Mouse (Mus musculus) brain, embryonic 14.5 days (tissue): ENCODE measurements at regions not wholly inside any gene's neighbourhood (a gene's known extent, or its start where the extent isn't known, plus 50 kb on each side); places are given as distances from the start of the nearest gene placed in this dataset.
A peak's percentile ranks its signal among the peaks of the same experiment; 100 is the strongest.

Experiments
- DNase-seq: peaks from one replicate; pipeline ENCODE4 v3.0.0-alpha.2; 2011; ENCODE audit warnings: low read depth
- CTCF ChIP-seq: fragments of 200-500 bp; IDR thresholded peaks from 2 replicates; pipeline ENCODE4 v1.5.1; 2012; ENCODE audit warnings: inconsistent platforms, mild to moderate bottlenecking, moderate library complexity, borderline replicate concordance; ENCODE audit not compliant: insufficient read depth, insufficient read length; ENCODE audit errors: extremely low read depth
- POLR2A ChIP-seq: fragments of 200-500 bp; IDR thresholded peaks from 2 replicates; pipeline ENCODE4 v1.6.1; 2012; ENCODE audit warnings: mild to moderate bottlenecking, inconsistent platforms, borderline replicate concordance; ENCODE audit not compliant: poor library complexity, insufficient read depth, insufficient read length, severe bottlenecking; ENCODE audit errors: extremely low read depth

DNA sequence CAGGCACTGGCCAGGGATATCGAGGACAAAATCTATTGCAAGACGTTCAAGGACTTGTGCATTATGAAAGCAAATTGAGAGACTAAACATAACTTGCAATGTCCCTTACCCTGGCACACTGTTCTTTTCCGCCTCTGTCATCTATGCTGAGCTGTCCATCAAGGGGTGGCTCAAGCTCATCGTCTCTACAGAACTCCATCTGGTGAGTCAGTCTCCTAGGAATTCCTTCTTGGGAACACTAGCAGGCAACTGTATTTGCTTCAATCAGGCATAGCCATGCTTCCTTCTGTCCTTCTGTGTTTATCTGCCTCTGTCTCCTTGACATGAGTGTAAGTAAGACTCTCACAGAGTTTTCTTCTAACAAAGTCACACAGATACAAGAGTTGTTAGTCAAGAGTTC, 154.0 kb upstream of the Gpc6 start:
- DNase-seq = no peak
- TF ChIP-seq POLR2A (no peak), CTCF (no peak)

DNA sequence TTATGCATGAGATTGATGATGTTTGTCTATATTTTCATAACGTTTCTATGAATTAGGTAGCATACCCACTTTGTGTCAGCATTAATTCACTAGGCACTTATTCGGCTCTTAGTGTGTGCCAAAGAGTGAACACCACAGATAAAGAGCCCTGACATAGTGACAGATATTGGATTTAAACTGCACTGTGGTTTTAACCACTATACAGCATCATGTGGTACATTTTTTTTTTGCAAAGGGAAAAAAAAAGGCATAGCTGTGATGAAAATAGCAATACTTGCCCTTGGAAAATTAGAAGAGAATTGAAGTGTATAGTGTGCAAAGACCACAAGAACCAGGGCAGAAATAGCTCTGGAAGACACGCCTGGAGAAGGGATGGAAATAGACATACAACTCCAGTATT, 153.4 kb upstream of the Gpc6 start:
- no peak for DNase-seq
- TF ChIP-seq POLR2A = no peak
- no peak for TF ChIP-seq CTCF

DNA sequence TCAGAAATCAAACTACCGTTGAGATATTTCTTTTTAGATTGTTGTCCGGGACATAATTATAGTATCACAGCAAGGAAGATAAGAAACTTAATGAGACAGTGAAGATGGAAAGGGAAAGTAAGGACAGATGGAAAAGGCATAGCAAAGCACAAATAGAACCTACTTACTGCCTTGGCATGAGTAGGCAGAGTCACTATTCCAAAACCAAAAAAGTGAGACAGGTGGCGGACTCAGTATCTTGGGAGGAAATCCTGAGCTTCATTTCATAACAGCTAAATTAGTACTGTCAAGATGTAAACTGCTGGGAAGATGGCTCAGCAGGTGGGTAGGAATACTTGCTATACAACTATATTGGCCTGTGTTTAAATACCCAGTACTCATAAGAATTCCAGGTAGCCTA, 145.5 kb upstream of the Gpc6 start:
- DNase-seq = no peak

DNA sequence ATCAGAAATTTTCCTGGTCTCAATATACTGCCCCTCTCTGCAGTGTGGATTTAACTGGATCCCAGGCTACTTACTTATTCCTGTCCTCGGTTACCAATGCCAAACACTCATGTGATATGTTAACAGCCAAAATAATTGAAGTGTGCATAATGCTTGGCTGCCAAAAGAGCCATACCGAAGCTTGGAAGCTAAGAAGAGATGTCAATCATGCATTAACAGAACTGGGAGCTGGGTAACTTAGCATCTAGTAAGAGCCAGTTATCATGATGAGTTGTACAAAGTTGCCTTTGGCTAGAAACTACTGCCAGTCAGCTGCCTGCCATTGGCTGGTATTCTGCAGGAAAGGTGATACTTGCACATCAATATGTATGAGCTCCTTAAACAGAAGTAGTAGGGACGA, 141.3 kb upstream of the Gpc6 start:
- no peak for TF ChIP-seq CTCF
- TF ChIP-seq POLR2A = no peak
- DNase-seq = peak; percentile 85

More for the DNA sequence above, 145.5 kb upstream of the Gpc6 start:
- TF ChIP-seq POLR2A (no peak), CTCF (no peak)

DNA sequence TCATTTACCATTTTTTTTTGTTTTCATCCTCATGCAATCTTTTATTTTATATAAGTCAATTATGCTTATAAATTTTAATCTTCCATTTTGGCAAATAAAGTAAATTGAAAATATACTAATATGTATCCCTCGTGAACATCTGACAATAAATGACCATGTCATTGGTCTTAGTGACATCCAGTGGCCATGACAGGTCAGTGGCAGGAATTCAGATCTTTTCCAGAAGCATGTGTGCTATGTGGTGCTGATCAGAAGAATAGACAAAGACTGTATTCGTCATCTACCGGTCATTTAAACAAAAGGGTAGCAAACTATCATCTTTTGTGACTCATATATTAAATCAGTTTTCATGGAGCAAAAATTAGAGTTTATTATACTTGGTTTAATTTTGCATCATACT, 118.6 kb upstream of the Gpc6 start:
- TF ChIP-seq CTCF (no peak), POLR2A (no peak)

DNA sequence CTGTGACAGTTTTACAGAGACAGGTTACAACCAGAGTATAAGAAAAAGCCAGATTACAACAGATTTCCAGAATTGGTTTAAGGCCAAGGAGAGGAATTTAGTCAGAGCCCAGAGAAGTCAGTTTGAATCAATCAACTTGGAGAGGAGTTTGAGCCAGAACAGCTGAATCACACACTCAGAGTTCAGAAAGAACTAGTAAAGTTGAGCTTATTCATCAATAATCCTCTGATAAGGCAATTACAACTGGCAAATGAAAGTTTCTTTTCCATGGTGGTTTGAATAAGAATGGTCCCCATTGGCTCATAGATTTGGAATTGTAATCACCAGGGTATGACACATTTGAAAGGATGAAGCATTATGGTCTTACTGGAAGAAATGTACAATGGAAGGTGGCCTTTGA, 116.5 kb upstream of the Gpc6 start:
- TF ChIP-seq POLR2A = no peak
- no peak for TF ChIP-seq CTCF
- DNase-seq = no peak

More for the DNA sequence above, 118.6 kb upstream of the Gpc6 start:
- no peak for DNase-seq

DNA sequence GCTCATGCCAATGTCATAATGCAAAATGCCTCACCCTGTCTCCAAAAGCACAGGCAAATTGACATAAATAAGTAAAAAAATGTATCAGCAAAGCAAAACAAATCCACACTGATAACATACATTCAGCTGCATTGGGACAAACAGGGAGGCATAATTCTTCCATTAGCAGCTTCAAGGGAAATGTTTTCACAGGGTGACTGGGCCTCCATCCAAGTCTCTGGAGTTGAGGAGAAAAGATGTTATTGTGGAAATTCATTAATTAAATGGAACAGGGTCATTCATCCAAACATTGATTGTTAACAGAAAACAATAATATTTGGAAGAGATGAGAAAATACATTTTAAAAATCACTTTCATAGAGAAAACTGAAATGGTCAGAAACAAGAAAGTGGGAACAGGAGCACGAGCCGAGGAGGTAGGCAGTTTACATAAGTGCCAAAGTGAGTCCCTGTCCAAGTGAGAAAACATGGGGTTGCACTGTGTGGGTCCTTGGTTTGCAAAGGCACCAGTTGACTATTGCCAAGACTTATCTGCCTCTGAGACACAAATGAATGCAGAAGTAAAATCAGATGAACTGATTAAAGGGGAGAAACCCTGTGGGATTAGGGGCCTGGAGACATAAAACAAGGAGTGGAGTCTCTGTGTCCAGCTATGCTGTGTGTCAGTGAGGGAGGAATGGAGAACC, 114.3 kb upstream of the Gpc6 start:
- DNase-seq = peak; percentile 74

DNA sequence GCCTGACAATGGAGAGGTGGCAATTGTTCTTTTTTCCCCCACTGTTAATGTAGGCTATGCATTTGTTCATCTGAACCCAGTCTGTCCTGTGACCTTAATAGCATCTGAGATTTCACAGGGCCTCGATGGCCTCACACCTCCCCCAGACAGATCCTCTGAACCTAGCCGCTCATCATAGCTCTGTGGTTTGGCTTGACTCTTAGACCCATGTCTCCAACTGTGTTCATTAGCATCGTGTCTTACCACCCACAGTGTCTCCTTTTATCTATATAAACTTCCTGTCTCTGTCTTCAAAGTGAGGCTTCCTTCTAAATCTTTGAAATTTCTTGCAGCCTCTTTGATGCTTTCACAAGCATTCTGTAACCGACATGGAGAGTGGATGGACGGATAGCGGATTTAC, 87.9 kb upstream of the Gpc6 start:
- TF ChIP-seq CTCF (no peak), POLR2A (no peak)
- DNase-seq = no peak

More for the DNA sequence above, 114.3 kb upstream of the Gpc6 start:
- TF ChIP-seq CTCF (no peak), POLR2A (no peak)

DNA sequence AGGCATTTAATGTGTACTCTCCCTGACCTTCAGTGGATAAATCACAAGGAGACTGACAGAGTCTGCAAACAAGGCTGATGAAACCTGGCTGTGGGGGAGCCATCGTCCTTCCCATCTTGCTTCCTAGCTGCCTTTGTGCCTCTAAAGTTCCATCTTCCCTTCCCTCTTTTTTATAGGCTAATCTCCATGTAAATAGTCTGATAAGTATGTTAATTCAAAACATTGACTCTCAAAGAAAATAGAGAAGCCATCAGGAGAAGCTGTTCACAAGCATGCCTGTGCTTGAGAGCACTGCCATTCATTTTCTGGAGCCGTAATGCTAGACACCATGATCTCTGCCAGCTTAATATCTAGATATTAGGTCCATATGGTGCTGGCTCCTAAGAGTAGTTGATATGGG, 55.7 kb upstream of the Gpc6 start:
- no peak for TF ChIP-seq CTCF
- no peak for TF ChIP-seq POLR2A
- no peak for DNase-seq

DNA sequence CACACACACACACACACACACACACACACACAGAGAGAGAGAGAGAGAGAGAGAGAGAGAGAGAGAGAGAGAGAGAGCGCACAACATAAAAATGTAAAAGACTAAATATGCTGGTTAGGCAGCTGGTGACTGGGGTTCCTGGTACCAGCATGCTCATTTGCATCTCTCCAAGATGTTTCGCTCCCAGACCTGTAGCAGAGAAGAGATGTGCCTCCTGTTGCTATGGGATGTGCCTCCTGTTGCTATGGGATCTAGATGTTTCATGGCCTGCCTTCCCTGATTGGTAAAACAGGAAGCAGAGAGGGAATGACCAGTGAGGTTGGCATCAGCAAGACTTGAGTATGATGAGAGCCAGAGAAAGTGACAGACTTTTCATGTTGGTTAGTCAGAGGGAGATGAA, 55.1 kb upstream of the Gpc6 start:
- DNase-seq = no peak
- TF ChIP-seq CTCF = no peak
- TF ChIP-seq POLR2A = no peak
